ENCODE assay signal across 8 mouse cellular contexts in the genomic region with DNA sequence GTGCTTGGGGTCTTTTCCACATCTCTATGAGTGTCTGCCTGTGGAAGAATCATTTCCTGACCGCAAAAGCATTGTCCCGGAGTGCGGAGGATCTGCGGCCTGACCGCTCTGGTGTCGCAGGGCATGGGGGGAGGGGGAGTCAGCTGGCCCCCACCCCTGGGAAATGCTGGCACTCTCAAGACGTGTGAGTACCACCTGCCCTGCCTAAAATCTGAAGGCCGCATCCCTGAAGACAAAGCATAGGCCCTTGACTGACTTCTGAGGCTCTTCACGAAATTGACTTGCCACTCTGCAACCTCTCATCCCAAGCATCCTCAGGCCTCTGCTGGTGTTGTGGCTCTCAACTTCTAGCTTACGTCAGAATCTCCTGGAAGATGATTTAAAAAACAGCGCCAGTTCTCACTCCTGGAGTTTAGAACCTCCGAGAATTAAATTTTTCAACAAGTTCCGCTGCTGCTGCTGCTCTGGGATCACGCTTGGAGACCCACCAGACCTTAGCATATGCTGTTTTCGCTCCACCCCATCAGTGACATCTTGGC. TPM values are rescaled to one million over a fixed set of nuclear protein-coding genes. Genes with fewer than 3 reads are reported as not detected.
DNase-seq lines count a peak whose midpoint lies in the region; ATAC-seq and TF ChIP-seq lines count a peak whose summit lies in the region.

No protein-coding gene starts in this region.

- peak; percentile 52; the same call in 1 of the 2 replicates for ATAC-seq in kidney, postnatal 0 days (replicated peaks; ENCODE audit: low FRiP score, low read depth)
- ATAC-seq in embryonic facial prominence, embryonic 11.5 days (replicated peaks; ENCODE audit: insufficient number of reproducible peaks, low FRiP score, low TSS enrichment, low read depth), result no peak
- no peak; the same call in none of the 2 replicates for ATAC-seq in intestine, embryonic 15.5 days

- H3ac ChIP-seq in myocyte (ENCODE audit: control insufficient read depth, insufficient read length), result peak overlapping the region; percentile 46

- DNase-seq in kidney, postnatal 0 days (ENCODE audit: low spot score), result no peak
- DNase-seq in kidney, adult 18-20 months, result no peak
- DNase-seq in embryonic facial prominence, embryonic 11.5 days (ENCODE audit: low spot score), result no peak
- DNase-seq in urinary bladder, postnatal 10 days (ENCODE audit: low spot score), result no peak
- DNase-seq in thymus, adult 18-20 months, result no peak
- DNase-seq in spleen, adult 12 weeks (ENCODE audit: low spot score), result no peak

- no peak for TF ChIP-seq POLR2A in myocyte (IDR thresholded peaks at IDR 0.05; ENCODE audit: insufficient read length, low read depth)

- peak overlapping the region; percentile 94; the same call in 1 of the 2 replicates for H3K9ac ChIP-seq in kidney, postnatal 0 days (ENCODE audit: low read depth, low read length)
- peak overlapping the region; percentile 97 for H3K9ac ChIP-seq in embryonic facial prominence, embryonic 11.5 days (replicated peaks; ENCODE audit: low read length)
- H3K9ac ChIP-seq in intestine, embryonic 15.5 days, result 0 out of 2 replicates have a peak overlapping the region, but pooled peaks have one; percentile 23

- H3K4me3 ChIP-seq in kidney, postnatal 0 days (replicated peaks; ENCODE audit: low read depth, low read length), result peak overlapping the region; percentile 87
- H3K4me3 ChIP-seq in embryonic facial prominence, embryonic 11.5 days (ENCODE audit: low read depth, low read length), result peak overlapping the region; percentile 96
- peak overlapping the region; percentile 92 for H3K4me3 ChIP-seq in intestine, embryonic 15.5 days (replicated peaks)
- H3K4me3 ChIP-seq in myocyte, result peak overlapping the region; percentile 50

- H3K27me3 ChIP-seq in kidney, postnatal 0 days (ENCODE audit: insufficient read depth, low read length), result no peaks in the 10 kb centered on the region
- no peaks in the 10 kb centered on the region for H3K27me3 ChIP-seq in embryonic facial prominence, embryonic 11.5 days (ENCODE audit: control insufficient read depth, insufficient read depth, low read length)
- no peaks in the 10 kb centered on the region for H3K27me3 ChIP-seq in intestine, embryonic 15.5 days (replicated peaks)
- H3K27me3 ChIP-seq in myocyte (ENCODE audit: control insufficient read depth, insufficient read depth, insufficient read length), result no peaks in the 10 kb centered on the region

- peaks cover 16% of the 10 kb centered on the region for H3K4me1 ChIP-seq in kidney, postnatal 0 days (replicated peaks; ENCODE audit: insufficient read depth, low read length)
- H3K4me1 ChIP-seq in embryonic facial prominence, embryonic 11.5 days (ENCODE audit: control insufficient read depth, insufficient read depth, low read length), result peaks cover 2% of the 10 kb centered on the region
- peaks cover 26% of the 10 kb centered on the region for H3K4me1 ChIP-seq in intestine, embryonic 15.5 days (replicated peaks)

- no peaks in the 10 kb centered on the region for H3K36me3 ChIP-seq in kidney, postnatal 0 days (ENCODE audit: insufficient read depth, low read length)
- H3K36me3 ChIP-seq in embryonic facial prominence, embryonic 11.5 days (replicated peaks; ENCODE audit: control insufficient read depth, insufficient read depth, low read depth, low read length), result no peaks in the 10 kb centered on the region
- H3K36me3 ChIP-seq in intestine, embryonic 15.5 days, result no peaks in the 10 kb centered on the region
- no peaks in the 10 kb centered on the region for H3K36me3 ChIP-seq in myocyte (ENCODE audit: control insufficient read depth, insufficient read depth)

- no peak overlapping the region for H3K27ac ChIP-seq in kidney, postnatal 0 days
- peak overlapping the region; percentile 89; the same call in 1 of the 2 replicates for H3K27ac ChIP-seq in embryonic facial prominence, embryonic 11.5 days (replicated peaks; ENCODE audit: low read depth, low read length)
- 0 out of 2 replicates have a peak overlapping the region, but pooled peaks have one; percentile 23 for H3K27ac ChIP-seq in intestine, embryonic 15.5 days

- no peaks in the 10 kb centered on the region for H3K79me2 ChIP-seq in myocyte (ENCODE audit: control insufficient read depth, insufficient read depth)

- no peaks in the 10 kb centered on the region for H3K9me3 ChIP-seq in kidney, postnatal 0 days (replicated peaks; ENCODE audit: low read length)
- H3K9me3 ChIP-seq in embryonic facial prominence, embryonic 11.5 days (replicated peaks; ENCODE audit: control insufficient read depth, low read length), result no peaks in the 10 kb centered on the region
- no peaks in the 10 kb centered on the region for H3K9me3 ChIP-seq in intestine, embryonic 15.5 days

- no peak for TF ChIP-seq CTCF in kidney, postnatal 0 days (IDR thresholded peaks at IDR 0.05; ENCODE audit: low read depth)

- peak overlapping the region; percentile 73 for H3K4me2 ChIP-seq in kidney, postnatal 0 days (ENCODE audit: low read length)
- peak overlapping the region; percentile 69 for H3K4me2 ChIP-seq in embryonic facial prominence, embryonic 11.5 days (ENCODE audit: low read depth, low read length)
- peak overlapping the region; percentile 81 for H3K4me2 ChIP-seq in intestine, embryonic 15.5 days (replicated peaks)
- peak overlapping the region; percentile 69 for H3K4me2 ChIP-seq in myocyte (ENCODE audit: low read depth)

- 34% methylated on average over 15 of the region's 15 CpGs for WGBS in kidney, postnatal 0 days
- WGBS in embryonic facial prominence, embryonic 11.5 days, result 30% methylated on average over 15 of the region's 15 CpGs
- 33% methylated on average over 15 of the region's 15 CpGs for WGBS in intestine, embryonic 15.5 days

TF ChIP-seq in myocyte, 11 proteins besides CTCF, POLR2A, EP300 and RAD21:
- TF ChIP-seq MAX (IDR thresholded peaks at IDR 0.05; ENCODE audit: low read depth) (no peak), CEBPB (IDR thresholded peaks at IDR 0.05; ENCODE audit: insufficient read depth, poor library complexity, severe bottlenecking) (no peak), E2F4 (IDR thresholded peaks at IDR 0.05; ENCODE audit: insufficient read depth) (no peak), MYOG (IDR thresholded peaks at IDR 0.05; ENCODE audit: control insufficient read depth in 1 of 3, insufficient read depth in 1 of 3, insufficient read length in 2 of 3, low read depth in 2 of 3) (no peak), SRF (IDR thresholded peaks at IDR 0.05; ENCODE audit: control insufficient read depth, insufficient read length, low read depth) (no peak), TCF12 (IDR thresholded peaks at IDR 0.05; ENCODE audit: insufficient read depth, poor library complexity, severe bottlenecking) (no peak), MYOD1 (IDR thresholded peaks at IDR 0.05; ENCODE audit: control insufficient read depth in 1 of 3, insufficient read length in 2 of 3, low read depth in 2 of 3) (no peak), USF1 (IDR thresholded peaks at IDR 0.05; ENCODE audit: low read depth) (no peak), TCF3 (IDR thresholded peaks at IDR 0.05; ENCODE audit: insufficient read length, low read depth) (no peak), POLR2AphosphoS2 (IDR thresholded peaks at IDR 0.05; ENCODE audit: insufficient read length, low read depth) (no peak), REST (IDR thresholded peaks at IDR 0.05; ENCODE audit: insufficient read depth, insufficient read length) (no peak)

RNA-seq across cellular contexts. Expression of a gene that starts 0.4 kb away (rescaled TPM):
- 18.4 and 21.4 TPM in 2 replicates for polyA plus RNA-seq in kidney, postnatal 0 days (2015; fragmentation: Nextera tagmentation; extraction: Ambion mirVana)
- polyA plus RNA-seq in embryonic facial prominence, embryonic 11.5 days (2014; fragmentation: Nextera tagmentation; extraction: Ambion mirVana), result 11.1 and 12.1 TPM in 2 replicates
- 16.1 and 16.6 TPM in 2 replicates for polyA plus RNA-seq in intestine, embryonic 15.5 days (2015; fragmentation: Nextera tagmentation; extraction: Ambion mirVana)
- polyA plus RNA-seq in myocyte (2012; fragmentation: generic; extraction: Trizol), result 14.8 TPM

RNA-seq across cellular contexts. Expression of a gene that starts 23.9 kb away (rescaled TPM):
- 7.9 and 8.1 TPM in 2 replicates for polyA plus RNA-seq in kidney, postnatal 0 days (2015; fragmentation: Nextera tagmentation; extraction: Ambion mirVana)
- 47.0 and 51.7 TPM in 2 replicates for polyA plus RNA-seq in embryonic facial prominence, embryonic 11.5 days (2014; fragmentation: Nextera tagmentation; extraction: Ambion mirVana)
- polyA plus RNA-seq in intestine, embryonic 15.5 days (2015; fragmentation: Nextera tagmentation; extraction: Ambion mirVana), result 16.2 and 18.0 TPM in 2 replicates
- polyA plus RNA-seq in myocyte (2012; fragmentation: generic; extraction: Trizol), result 2.7 TPM

RNA-seq across cellular contexts. Expression of a gene that starts 24.1 kb away (rescaled TPM):
- polyA plus RNA-seq in kidney, postnatal 0 days (2015; fragmentation: Nextera tagmentation; extraction: Ambion mirVana), result 135 and 144 TPM in 2 replicates
- 122 and 136 TPM in 2 replicates for polyA plus RNA-seq in embryonic facial prominence, embryonic 11.5 days (2014; fragmentation: Nextera tagmentation; extraction: Ambion mirVana)
- 134 and 148 TPM in 2 replicates for polyA plus RNA-seq in intestine, embryonic 15.5 days (2015; fragmentation: Nextera tagmentation; extraction: Ambion mirVana)
- polyA plus RNA-seq in myocyte (2012; fragmentation: generic; extraction: Trizol), result 59.9 TPM

RNA-seq across cellular contexts. Expression of a gene that starts 26.6 kb away (rescaled TPM):
- polyA plus RNA-seq in kidney, postnatal 0 days (2015; fragmentation: Nextera tagmentation; extraction: Ambion mirVana), result 1.3 and 1.4 TPM in 2 replicates
- 0.15 and 0.21 TPM in 2 replicates for polyA plus RNA-seq in embryonic facial prominence, embryonic 11.5 days (2014; fragmentation: Nextera tagmentation; extraction: Ambion mirVana)
- polyA plus RNA-seq in intestine, embryonic 15.5 days (2015; fragmentation: Nextera tagmentation; extraction: Ambion mirVana), result 0.43 and 0.54 TPM in 2 replicates
- not detected for polyA plus RNA-seq in myocyte (2012; fragmentation: generic; extraction: Trizol)

RNA-seq across cellular contexts. Expression of a gene that starts 48.1 kb away (rescaled TPM):
- 119 and 135 TPM in 2 replicates for polyA plus RNA-seq in kidney, postnatal 0 days (2015; fragmentation: Nextera tagmentation; extraction: Ambion mirVana)
- polyA plus RNA-seq in embryonic facial prominence, embryonic 11.5 days (2014; fragmentation: Nextera tagmentation; extraction: Ambion mirVana), result 171 and 185 TPM in 2 replicates
- 232 and 251 TPM in 2 replicates for polyA plus RNA-seq in intestine, embryonic 15.5 days (2015; fragmentation: Nextera tagmentation; extraction: Ambion mirVana)
- polyA plus RNA-seq in myocyte (2012; fragmentation: generic; extraction: Trizol), result 208 TPM

Comparison
In these comparisons a context has a peak if more than half of its experiments do, and no peak if none do; other contexts are left out.
1. H3K9ac ChIP-seq: peak in every context shown above with its lines; median percentile 97 in embryonic facial prominence, embryonic 11.5 days; 94 in kidney, postnatal 0 days; 23 in intestine, embryonic 15.5 days.